Mouse (Mus musculus): Measurements from ENCODE around the gene Sipa1l3. TPM values are rescaled to one million over a fixed set of nuclear protein-coding genes. Genes with fewer than 3 reads are reported as not detected.

Sipa1l3 gene
- polyA plus RNA-seq, 1 experiment from 2014 or later = 17.4 TPM

- H3K9me3 ChIP-seq (ENCODE audit: control insufficient read depth, low read length) = no peaks in the 10 kb centered on the region
- H3K4me1 ChIP-seq (ENCODE audit: control insufficient read depth, insufficient read depth, low read length) = no peaks in the 10 kb centered on the region
- no peak overlapping the region for H3K9ac ChIP-seq (ENCODE audit: low read depth, low read length)
- no peak overlapping the region for H3K27ac ChIP-seq (ENCODE audit: low read depth, low read length)
- no peak overlapping the region for H3K4me2 ChIP-seq (replicated peaks; ENCODE audit: low read depth, low read length)
- H3K27me3 ChIP-seq (ENCODE audit: control insufficient read depth, insufficient read depth, low read length) = no peaks in the 10 kb centered on the region
- 95% methylated on average over 12 of the region's 12 CpGs for WGBS
- ATAC-seq (ENCODE audit: low FRiP score, low TSS enrichment) = no peak
- H3K36me3 ChIP-seq (ENCODE audit: control insufficient read depth, insufficient read depth, low read length) = peaks cover 38% of the 10 kb centered on the region; the same call in 1 of the 2 replicates
- no peak overlapping the region for H3K4me3 ChIP-seq (ENCODE audit: low read length)
Measured at GRCm38 (mm10) chr7:29396216-29396942, 122.1 kb downstream of the Sipa1l3 start.

DNA sequence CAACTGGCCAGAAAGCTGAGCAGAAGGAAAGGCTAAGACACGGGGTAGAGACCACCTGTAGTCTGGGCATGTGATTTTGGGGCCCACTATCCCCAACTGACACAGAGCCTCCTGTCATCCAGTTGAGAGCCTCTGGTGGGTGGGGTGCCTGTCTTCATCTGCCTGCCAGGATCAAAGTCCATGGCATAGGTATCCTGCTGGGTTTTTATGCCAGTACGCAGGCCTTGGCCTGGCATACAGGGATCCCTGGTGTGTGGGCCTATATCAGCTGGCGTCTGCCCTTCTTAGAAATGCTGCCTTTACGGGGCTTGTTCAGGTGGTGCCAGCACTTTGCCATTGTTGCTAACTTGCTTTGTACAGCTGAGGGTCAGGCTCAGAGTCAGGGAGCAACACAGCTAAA lies 123.3 kb downstream of the Sipa1l3 start:
- Histone ChIP-seq H3K27me3 (ENCODE audit: control insufficient read depth, insufficient read depth, low read length) (no peaks in the 10 kb centered on the region), H3K27ac (ENCODE audit: low read depth, low read length) (no peak overlapping the region), H3K9ac (ENCODE audit: low read depth, low read length) (no peak overlapping the region), H3K36me3 (ENCODE audit: control insufficient read depth, insufficient read depth, low read length) (peaks cover 36% of the 10 kb centered on the region; the same call in 1 of the 2 replicates), H3K4me2 (replicated peaks; ENCODE audit: low read depth, low read length) (no peak overlapping the region), H3K4me1 (ENCODE audit: control insufficient read depth, insufficient read depth, low read length) (no peaks in the 10 kb centered on the region), H3K9me3 (ENCODE audit: control insufficient read depth, low read length) (no peaks in the 10 kb centered on the region), H3K4me3 (ENCODE audit: low read length) (no peak overlapping the region)
- WGBS = 92% methylated on average over 4 of the region's 4 CpGs
- ATAC-seq (ENCODE audit: low FRiP score, low TSS enrichment) = no peak

DNA sequence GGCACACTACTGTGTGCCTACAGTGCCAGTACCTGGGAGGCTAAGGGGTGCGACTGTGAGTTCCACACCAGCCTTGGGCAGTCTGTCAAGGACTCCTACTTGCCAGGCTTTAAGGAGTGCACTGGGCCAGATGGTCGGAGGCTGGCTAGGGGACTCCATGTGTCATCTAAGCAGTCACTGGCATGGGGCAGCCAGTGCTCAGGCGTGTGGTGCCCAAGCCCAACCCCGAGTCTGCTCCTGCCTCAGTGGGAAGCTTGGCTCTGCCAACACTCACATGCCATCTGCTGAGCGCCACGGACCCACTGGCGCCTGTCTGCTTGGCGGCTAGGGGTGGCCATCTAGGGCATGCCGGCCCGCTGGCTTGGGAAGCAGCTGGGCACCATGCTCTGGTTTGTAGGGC lies 125.1 kb downstream of the Sipa1l3 start:
- no peaks in the 10 kb centered on the region for H3K9me3 ChIP-seq (ENCODE audit: control insufficient read depth, low read length)
- H3K4me2 ChIP-seq (replicated peaks; ENCODE audit: low read depth, low read length) = no peak overlapping the region
- H3K4me1 ChIP-seq (ENCODE audit: control insufficient read depth, insufficient read depth, low read length) = no peaks in the 10 kb centered on the region
- no peaks in the 10 kb centered on the region for H3K27me3 ChIP-seq (ENCODE audit: control insufficient read depth, insufficient read depth, low read length)
- H3K36me3 ChIP-seq (ENCODE audit: control insufficient read depth, insufficient read depth, low read length) = peaks cover 24% of the 10 kb centered on the region; the same call in 1 of the 2 replicates
- ATAC-seq (ENCODE audit: low FRiP score, low TSS enrichment) = no peak
- H3K4me3 ChIP-seq (ENCODE audit: low read length) = no peak overlapping the region
- 96% methylated on average over 10 of the region's 10 CpGs for WGBS
- no peak overlapping the region for H3K9ac ChIP-seq (ENCODE audit: low read depth, low read length)
- no peak overlapping the region for H3K27ac ChIP-seq (ENCODE audit: low read depth, low read length)

DNA sequence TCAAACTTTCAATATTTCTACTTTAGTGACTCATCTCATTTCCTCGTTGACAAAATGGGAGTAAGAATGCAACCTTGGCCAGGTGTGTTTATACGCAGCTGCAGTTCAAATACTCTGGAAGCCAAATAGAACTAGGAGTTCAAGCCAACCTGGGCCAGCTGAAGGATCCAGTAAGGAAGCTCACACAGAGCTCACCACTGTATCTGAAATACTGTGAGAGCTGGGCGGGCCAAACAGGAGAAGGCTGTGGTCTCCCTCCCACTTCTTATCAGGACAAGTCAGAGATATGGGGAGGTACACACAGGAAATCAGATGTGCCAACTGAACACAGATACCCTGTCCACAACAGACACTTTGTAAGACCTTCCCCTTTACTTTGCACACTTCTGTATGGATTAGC lies 125.6 kb downstream of the Sipa1l3 start:
- 86% methylated on average over 3 of the region's 3 CpGs for WGBS
- Histone ChIP-seq H3K4me2 (replicated peaks; ENCODE audit: low read depth, low read length) (no peak overlapping the region), H3K4me1 (ENCODE audit: control insufficient read depth, insufficient read depth, low read length) (no peaks in the 10 kb centered on the region), H3K27me3 (ENCODE audit: control insufficient read depth, insufficient read depth, low read length) (no peaks in the 10 kb centered on the region), H3K9me3 (ENCODE audit: control insufficient read depth, low read length) (no peaks in the 10 kb centered on the region), H3K9ac (ENCODE audit: low read depth, low read length) (no peak overlapping the region), H3K36me3 (ENCODE audit: control insufficient read depth, insufficient read depth, low read length) (peaks cover 25% of the 10 kb centered on the region; the same call in 1 of the 2 replicates), H3K4me3 (ENCODE audit: low read length) (no peak overlapping the region), H3K27ac (ENCODE audit: low read depth, low read length) (no peak overlapping the region)
- no peak for ATAC-seq (ENCODE audit: low FRiP score, low TSS enrichment)

GRCm38 (mm10) chr7:29391761-29392512 lies 126.5 kb downstream of the Sipa1l3 start:
- no peak overlapping the region for H3K4me2 ChIP-seq (replicated peaks; ENCODE audit: low read depth, low read length)
- ATAC-seq (ENCODE audit: low FRiP score, low TSS enrichment) = no peak
- H3K9me3 ChIP-seq (ENCODE audit: control insufficient read depth, low read length) = no peaks in the 10 kb centered on the region
- H3K36me3 ChIP-seq (ENCODE audit: control insufficient read depth, insufficient read depth, low read length) = peaks cover 34% of the 10 kb centered on the region; the same call in 1 of the 2 replicates
- no peaks in the 10 kb centered on the region for H3K4me1 ChIP-seq (ENCODE audit: control insufficient read depth, insufficient read depth, low read length)
- no peaks in the 10 kb centered on the region for H3K27me3 ChIP-seq (ENCODE audit: control insufficient read depth, insufficient read depth, low read length)
- H3K4me3 ChIP-seq (ENCODE audit: low read length) = no peak overlapping the region
- WGBS = 79% methylated on average over 24 of the region's 25 CpGs
- no peak overlapping the region for H3K27ac ChIP-seq (ENCODE audit: low read depth, low read length)
- H3K9ac ChIP-seq (ENCODE audit: low read depth, low read length) = no peak overlapping the region

GRCm38 (mm10) chr7:29391112-29391760 lies 127.2 kb downstream of the Sipa1l3 start:
- H3K4me3 ChIP-seq (ENCODE audit: low read length) = no peak overlapping the region
- H3K36me3 ChIP-seq (ENCODE audit: control insufficient read depth, insufficient read depth, low read length) = peaks cover 31% of the 10 kb centered on the region; the same call in 1 of the 2 replicates
- ATAC-seq (ENCODE audit: low FRiP score, low TSS enrichment) = no peak
- H3K9ac ChIP-seq (ENCODE audit: low read depth, low read length) = no peak overlapping the region
- no peak overlapping the region for H3K27ac ChIP-seq (ENCODE audit: low read depth, low read length)
- no peaks in the 10 kb centered on the region for H3K4me1 ChIP-seq (ENCODE audit: control insufficient read depth, insufficient read depth, low read length)
- H3K4me2 ChIP-seq (replicated peaks; ENCODE audit: low read depth, low read length) = no peak overlapping the region
- no peaks in the 10 kb centered on the region for H3K27me3 ChIP-seq (ENCODE audit: control insufficient read depth, insufficient read depth, low read length)
- no peaks in the 10 kb centered on the region for H3K9me3 ChIP-seq (ENCODE audit: control insufficient read depth, low read length)
- WGBS = 93% methylated on average over 15 of the region's 15 CpGs

- H3K9ac ChIP-seq (ENCODE audit: low read depth, low read length) = no peak overlapping the region
- WGBS = 81% methylated on average over 10 of the region's 10 CpGs
- H3K27ac ChIP-seq (ENCODE audit: low read depth, low read length) = no peak overlapping the region
- H3K4me3 ChIP-seq (ENCODE audit: low read length) = no peak overlapping the region
- no peaks in the 10 kb centered on the region for H3K9me3 ChIP-seq (ENCODE audit: control insufficient read depth, low read length)
- no peaks in the 10 kb centered on the region for H3K4me1 ChIP-seq (ENCODE audit: control insufficient read depth, insufficient read depth, low read length)
- no peak overlapping the region for H3K4me2 ChIP-seq (replicated peaks; ENCODE audit: low read depth, low read length)
- H3K27me3 ChIP-seq (ENCODE audit: control insufficient read depth, insufficient read depth, low read length) = no peaks in the 10 kb centered on the region
- no peak for ATAC-seq (ENCODE audit: low FRiP score, low TSS enrichment)
- peaks cover 28% of the 10 kb centered on the region; the same call in 1 of the 2 replicates for H3K36me3 ChIP-seq (ENCODE audit: control insufficient read depth, insufficient read depth, low read length)
Measured at GRCm38 (mm10) chr7:29390234-29390633, 128.2 kb downstream of the Sipa1l3 start.

- ATAC-seq (ENCODE audit: low FRiP score, low TSS enrichment) = no peak
- Histone ChIP-seq H3K36me3 (ENCODE audit: control insufficient read depth, insufficient read depth, low read length) (peaks cover 23% of the 10 kb centered on the region), H3K27me3 (ENCODE audit: control insufficient read depth, insufficient read depth, low read length) (no peaks in the 10 kb centered on the region), H3K4me3 (ENCODE audit: low read length) (no peak overlapping the region), H3K4me2 (replicated peaks; ENCODE audit: low read depth, low read length) (no peak overlapping the region), H3K9me3 (ENCODE audit: control insufficient read depth, low read length) (no peaks in the 10 kb centered on the region), H3K9ac (ENCODE audit: low read depth, low read length) (no peak overlapping the region), H3K4me1 (ENCODE audit: control insufficient read depth, insufficient read depth, low read length) (no peaks in the 10 kb centered on the region), H3K27ac (ENCODE audit: low read depth, low read length) (no peak overlapping the region)
- WGBS = 88% methylated on average over 17 of the region's 17 CpGs
Measured at GRCm38 (mm10) chr7:29387524-29388068, 130.8 kb downstream of the Sipa1l3 start.

Measured in kidney, embryonic 14.5 days (tissue).